Mouse (Mus musculus): ENCODE measurements around the gene Ptprh. TPM values are rescaled to one million over a fixed set of nuclear protein-coding genes. Genes with fewer than 3 reads are reported as not detected.

Ptprh gene
- total and polyA plus RNA-seq, 3 experiments: not detected

GRCm38 (mm10) chr7:4646806-4647205, 43.0 kb upstream of the Ptprh start:
- H3K9ac ChIP-seq (ENCODE audit: insufficient read depth, low read depth): no peak overlapping the region
- in situ Hi-C loops (cut with MboI; ENCODE audit: low pct_ligation_motif_present, low pct_unique_long_range_greater_than_20kb, low sequenced_read_pairs) (no loop called here), dilution Hi-C loops (cut with MboI; ENCODE audit: extremely low pct_ligation_motif_present, extremely low pct_unique_long_range_greater_than_20kb, low sequenced_read_pairs) (no loop called here)
- no peaks in the 10 kb centered on the region for H3K9me3 ChIP-seq (replicated peaks; ENCODE audit: low read length)
- H3K27me3 ChIP-seq (replicated peaks): no peaks in the 10 kb centered on the region
- peaks cover 14 to 31% of the 10 kb centered on the region in 2 experiments for H3K4me1 ChIP-seq (ENCODE audit: control insufficient read depth in 1 of 2, insufficient read depth in 2 of 2)
- TF ChIP-seq POLR2A (IDR thresholded peaks at IDR 0.05; ENCODE audit: low read depth, low read length): no peak
- TF ChIP-seq TBP (conservative IDR thresholded peaks at IDR 0.05; ENCODE audit: low read depth, low read length): no peak
- TF ChIP-seq NRF1 (IDR thresholded peaks at IDR 0.05; ENCODE audit: low read depth, low read length): no peak
- TF ChIP-seq BHLHE40 (IDR thresholded peaks at IDR 0.05; ENCODE audit: low read depth, low read length): no peak
- TF ChIP-seq RAD21 (IDR thresholded peaks at IDR 0.05; ENCODE audit: low read depth, low read length): no peak
- no peak for TF ChIP-seq MAFK (IDR thresholded peaks at IDR 0.05; ENCODE audit: insufficient replicate concordance, low read length)
- no peak for TF ChIP-seq HCFC1 (IDR thresholded peaks at IDR 0.05; ENCODE audit: low read depth, low read length)
- TF ChIP-seq ZNF384 (IDR thresholded peaks at IDR 0.05; ENCODE audit: low read depth, low read length): no peak
- TF ChIP-seq MAZ (IDR thresholded peaks at IDR 0.05; ENCODE audit: low read depth, low read length): no peak
- no peak for TF ChIP-seq ETS1 (conservative IDR thresholded peaks at IDR 0.05; ENCODE audit: low read depth, low read length)
- no peak for TF ChIP-seq ZC3H11A (IDR thresholded peaks at IDR 0.05; ENCODE audit: low read depth, low read length)
- no peak for TF ChIP-seq MYC (IDR thresholded peaks at IDR 0.05; ENCODE audit: low read depth, low read length)
- TF ChIP-seq CHD1 (IDR thresholded peaks at IDR 0.05; ENCODE audit: low read depth, low read length): no peak
- H3K27ac ChIP-seq (ENCODE audit: insufficient read depth, low read depth): no peak overlapping the region
- no peak overlapping the region for H3K4me2 ChIP-seq (ENCODE audit: insufficient read depth, low read depth, poor library complexity, severe bottlenecking)
- H3K79me2 ChIP-seq (replicated peaks; ENCODE audit: control insufficient read depth, extremely low read depth, insufficient read depth, poor library complexity, severe bottlenecking): peaks cover 36% of the 10 kb centered on the region
- DNase-seq (ENCODE audit: extremely low read depth): no peak
- H3K4me3 ChIP-seq (replicated peaks in 1 of 3; ENCODE audit: low read depth in 2 of 3, low read length in 2 of 3, poor library complexity in 1 of 3): no peak overlapping the region
- peaks cover 56 to 78% of the 10 kb centered on the region in 2 experiments for H3K36me3 ChIP-seq (replicated peaks in 1 of 2; ENCODE audit: control insufficient read depth in 1 of 2, insufficient read depth in 1 of 2, low read length in 1 of 2)

GRCm38 (mm10) chr7:4643225-4643624, 39.4 kb upstream of the Ptprh start:
- no peaks in the 10 kb centered on the region for H3K9me3 ChIP-seq (replicated peaks; ENCODE audit: low read length)
- TF ChIP-seq HCFC1 (IDR thresholded peaks at IDR 0.05; ENCODE audit: low read depth, low read length) (no peak), IRF4 (IDR thresholded peaks at IDR 0.05; ENCODE audit: low read depth, low read length) (no peak), MYC (IDR thresholded peaks at IDR 0.05; ENCODE audit: low read depth, low read length) (no peak), RAD21 (IDR thresholded peaks at IDR 0.05; ENCODE audit: low read depth, low read length) (no peak), E2F4 (IDR thresholded peaks at IDR 0.05; ENCODE audit: insufficient replicate concordance, low read depth, low read length) (no peak), CHD2 (IDR thresholded peaks at IDR 0.05; ENCODE audit: low read length) (no peak), ZC3H11A (IDR thresholded peaks at IDR 0.05; ENCODE audit: low read depth, low read length) (no peak), NELFE (IDR thresholded peaks at IDR 0.05; ENCODE audit: low read depth, low read length) (no peak), EP300 (IDR thresholded peaks at IDR 0.05; ENCODE audit: low read length) (no peak), MAFK (IDR thresholded peaks at IDR 0.05; ENCODE audit: insufficient replicate concordance, low read length) (no peak), SIN3A (IDR thresholded peaks at IDR 0.05; ENCODE audit: low read length) (no peak), ZNF384 (IDR thresholded peaks at IDR 0.05; ENCODE audit: low read depth, low read length) (no peak), USF1 (IDR thresholded peaks at IDR 0.05; ENCODE audit: low read depth, low read length) (no peak), USF2 (conservative IDR thresholded peaks at IDR 0.05; ENCODE audit: low read depth, low read length) (no peak), ZKSCAN1 (IDR thresholded peaks at IDR 0.05; ENCODE audit: borderline replicate concordance, low read depth, low read length) (no peak), MAZ (IDR thresholded peaks at IDR 0.05; ENCODE audit: low read depth, low read length) (no peak), CHD1 (IDR thresholded peaks at IDR 0.05; ENCODE audit: low read depth, low read length) (no peak), TCF12 (IDR thresholded peaks at IDR 0.05; ENCODE audit: low read depth, low read length) (no peak)
- dilution Hi-C loops (cut with MboI; ENCODE audit: extremely low pct_ligation_motif_present, extremely low pct_unique_long_range_greater_than_20kb, low sequenced_read_pairs) (no loop called here), in situ Hi-C loops (cut with MboI; ENCODE audit: low pct_ligation_motif_present, low pct_unique_long_range_greater_than_20kb, low sequenced_read_pairs) (no loop called here)
- no peak overlapping the region for H3K4me3 ChIP-seq (replicated peaks in 1 of 3; ENCODE audit: low read depth in 2 of 3, low read length in 2 of 3, poor library complexity in 1 of 3)
- no peak overlapping the region for H3K27ac ChIP-seq (ENCODE audit: insufficient read depth, low read depth)
- H3K9ac ChIP-seq (ENCODE audit: insufficient read depth, low read depth): no peak overlapping the region
- H3K79me2 ChIP-seq (replicated peaks; ENCODE audit: control insufficient read depth, extremely low read depth, insufficient read depth, poor library complexity, severe bottlenecking): peaks cover 24% of the 10 kb centered on the region
- DNase-seq (ENCODE audit: extremely low read depth): no peak
- H3K36me3 ChIP-seq (replicated peaks in 1 of 2; ENCODE audit: control insufficient read depth in 1 of 2, insufficient read depth in 1 of 2, low read length in 1 of 2): peaks cover 77 to 94% of the 10 kb centered on the region in 2 experiments
- H3K27me3 ChIP-seq (replicated peaks): no peaks in the 10 kb centered on the region
- no peak overlapping the region for H3K4me2 ChIP-seq (ENCODE audit: insufficient read depth, low read depth, poor library complexity, severe bottlenecking)
- H3K4me1 ChIP-seq (ENCODE audit: control insufficient read depth in 1 of 2, insufficient read depth in 2 of 2): peaks cover 3 to 18% of the 10 kb centered on the region in 2 experiments; a peak in 3 of 4 replicates
